Mouse (Mus musculus): ENCODE measurements around the gene Cdv3. TPM values are rescaled to one million over a fixed set of nuclear protein-coding genes. Genes with fewer than 3 reads are reported as not detected.
A peak's percentile ranks its signal among the peaks of the same experiment; 100 is the strongest.

The Cdv3 gene
- polyA plus RNA-seq, 1 experiment from 2014 or later, result 94.0 TPM

GRCm38 (mm10) chr9:103380566-103380965, 14.9 kb upstream of the Cdv3 start:
- no peak overlapping the region for H3K9ac ChIP-seq (ENCODE audit: low read depth, low read length)
- no peak for DNase-seq (ENCODE audit: low spot score)
- no peak overlapping the region for H3K27ac ChIP-seq (replicated peaks; ENCODE audit: low read depth, low read length)
- ATAC-seq (ENCODE audit: low read depth), result no peak
- no peak overlapping the region for H3K4me3 ChIP-seq (ENCODE audit: low read depth, low read length)
- no peaks in the 10 kb centered on the region for H3K9me3 ChIP-seq (ENCODE audit: control insufficient read depth, low read length)
- H3K4me2 ChIP-seq (ENCODE audit: low read depth, low read length), result no peak overlapping the region
- H3K27me3 ChIP-seq (replicated peaks; ENCODE audit: control insufficient read depth, insufficient read depth, low read length), result no peaks in the 10 kb centered on the region
- WGBS, result 83% methylated on average over 4 of the region's 4 CpGs
- no peaks in the 10 kb centered on the region for H3K36me3 ChIP-seq (ENCODE audit: control insufficient read depth, insufficient read depth, low read length)
- no peaks in the 10 kb centered on the region for H3K4me1 ChIP-seq (ENCODE audit: control insufficient read depth, insufficient read depth, low read length)

DNA sequence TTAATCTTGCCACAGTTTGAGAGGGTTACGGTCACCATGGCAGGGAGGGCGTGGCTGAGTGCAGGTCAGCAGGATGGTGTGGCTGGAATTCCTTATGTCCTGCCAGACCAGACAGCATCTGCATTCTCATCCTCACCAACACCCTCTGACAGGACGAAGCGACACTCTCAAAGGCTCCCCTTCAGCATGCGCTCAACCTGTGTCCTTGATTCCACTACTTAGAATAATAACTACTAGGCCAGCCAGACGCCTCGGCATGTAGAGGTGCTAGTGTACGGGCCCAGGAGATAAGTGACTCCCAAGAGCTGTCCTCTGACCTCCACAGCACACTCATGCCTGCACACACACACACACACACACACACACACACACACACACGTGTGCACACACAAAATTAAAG, 13.6 kb upstream of the Cdv3 start:
- no peak for DNase-seq (ENCODE audit: low spot score)
- no peak overlapping the region for H3K9ac ChIP-seq (ENCODE audit: low read depth, low read length)
- H3K4me1 ChIP-seq (ENCODE audit: control insufficient read depth, insufficient read depth, low read length), result no peaks in the 10 kb centered on the region
- no peaks in the 10 kb centered on the region for H3K27me3 ChIP-seq (replicated peaks; ENCODE audit: control insufficient read depth, insufficient read depth, low read length)
- no peak overlapping the region for H3K4me3 ChIP-seq (ENCODE audit: low read depth, low read length)
- no peak overlapping the region for H3K4me2 ChIP-seq (ENCODE audit: low read depth, low read length)
- no peak for ATAC-seq (ENCODE audit: low read depth)
- 79% methylated on average over 9 of the region's 9 CpGs for WGBS
- H3K36me3 ChIP-seq (ENCODE audit: control insufficient read depth, insufficient read depth, low read length), result no peaks in the 10 kb centered on the region
- no peak overlapping the region for H3K27ac ChIP-seq (replicated peaks; ENCODE audit: low read depth, low read length)
- no peaks in the 10 kb centered on the region for H3K9me3 ChIP-seq (ENCODE audit: control insufficient read depth, low read length)

GRCm38 (mm10) chr9:103378686-103379085, 13.0 kb upstream of the Cdv3 start:
- DNase-seq (ENCODE audit: low spot score) (no peak), ATAC-seq (ENCODE audit: low read depth) (no peak)
- Histone ChIP-seq H3K4me3 (ENCODE audit: low read depth, low read length) (no peak overlapping the region), H3K27ac (replicated peaks; ENCODE audit: low read depth, low read length) (no peak overlapping the region), H3K36me3 (ENCODE audit: control insufficient read depth, insufficient read depth, low read length) (no peaks in the 10 kb centered on the region), H3K9me3 (ENCODE audit: control insufficient read depth, low read length) (no peaks in the 10 kb centered on the region), H3K27me3 (replicated peaks; ENCODE audit: control insufficient read depth, insufficient read depth, low read length) (no peaks in the 10 kb centered on the region), H3K9ac (ENCODE audit: low read depth, low read length) (no peak overlapping the region), H3K4me2 (ENCODE audit: low read depth, low read length) (no peak overlapping the region), H3K4me1 (ENCODE audit: control insufficient read depth, insufficient read depth, low read length) (no peaks in the 10 kb centered on the region)
- WGBS, result 70% methylated on average over 10 of the region's 10 CpGs

DNA sequence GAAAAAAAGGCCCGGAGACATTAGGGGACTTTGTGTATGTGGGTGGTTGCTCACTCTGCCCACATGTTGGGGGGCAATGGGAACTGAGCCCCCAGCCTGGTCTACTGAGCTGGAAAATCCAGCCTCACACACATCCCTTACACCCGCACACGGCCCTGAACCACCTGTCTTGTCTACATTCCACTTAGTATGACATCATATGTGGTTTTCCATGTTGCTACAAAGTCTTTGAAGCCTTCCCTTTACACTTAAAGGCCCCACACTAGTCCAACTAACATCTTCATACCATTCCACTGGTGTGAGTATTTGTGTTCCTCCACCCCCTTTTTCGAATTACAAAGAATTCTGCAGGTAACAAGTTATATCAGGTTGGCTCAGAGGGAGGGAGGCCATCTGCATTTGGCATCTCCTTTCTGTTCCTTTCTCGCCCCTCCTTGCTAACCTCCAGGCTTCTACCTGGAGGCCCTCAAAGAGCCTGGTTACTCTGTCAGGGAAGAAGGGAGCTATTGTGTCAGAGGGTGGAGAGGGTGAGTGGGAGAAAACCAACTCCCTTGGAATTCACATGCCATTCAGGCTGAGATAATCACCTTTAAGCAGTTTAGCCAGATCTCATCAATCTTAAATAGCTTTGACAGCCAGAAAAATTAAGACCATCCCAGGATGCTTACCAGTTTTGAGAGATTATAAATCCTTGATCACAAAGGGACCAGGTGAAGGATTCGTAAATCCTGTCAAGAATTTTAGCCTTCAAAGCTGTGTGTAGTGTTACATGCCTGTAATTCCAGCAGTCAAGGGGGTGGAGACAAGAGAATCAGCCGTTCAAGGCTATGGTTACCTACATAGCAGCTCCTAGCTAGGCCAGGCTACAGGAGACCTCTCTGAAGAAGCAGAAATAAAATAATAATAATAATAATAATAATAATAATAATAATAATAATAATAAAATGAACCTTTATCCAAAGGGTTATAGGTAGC, 11.0 kb upstream of the Cdv3 start:
- Histone ChIP-seq H3K9ac (ENCODE audit: low read depth, low read length) (no peak overlapping the region), H3K27me3 (replicated peaks; ENCODE audit: control insufficient read depth, insufficient read depth, low read length) (no peaks in the 10 kb centered on the region), H3K4me2 (ENCODE audit: low read depth, low read length) (no peak overlapping the region), H3K4me3 (ENCODE audit: low read depth, low read length) (no peak overlapping the region), H3K4me1 (ENCODE audit: control insufficient read depth, insufficient read depth, low read length) (no peaks in the 10 kb centered on the region), H3K27ac (replicated peaks; ENCODE audit: low read depth, low read length) (no peak overlapping the region), H3K36me3 (ENCODE audit: control insufficient read depth, insufficient read depth, low read length) (no peaks in the 10 kb centered on the region), H3K9me3 (ENCODE audit: control insufficient read depth, low read length) (no peaks in the 10 kb centered on the region)
- DNase-seq (ENCODE audit: low spot score), result peak; percentile 68
- WGBS, result 46% methylated on average over 7 of the region's 7 CpGs
- peak; percentile 88 for ATAC-seq (ENCODE audit: low read depth)

DNA sequence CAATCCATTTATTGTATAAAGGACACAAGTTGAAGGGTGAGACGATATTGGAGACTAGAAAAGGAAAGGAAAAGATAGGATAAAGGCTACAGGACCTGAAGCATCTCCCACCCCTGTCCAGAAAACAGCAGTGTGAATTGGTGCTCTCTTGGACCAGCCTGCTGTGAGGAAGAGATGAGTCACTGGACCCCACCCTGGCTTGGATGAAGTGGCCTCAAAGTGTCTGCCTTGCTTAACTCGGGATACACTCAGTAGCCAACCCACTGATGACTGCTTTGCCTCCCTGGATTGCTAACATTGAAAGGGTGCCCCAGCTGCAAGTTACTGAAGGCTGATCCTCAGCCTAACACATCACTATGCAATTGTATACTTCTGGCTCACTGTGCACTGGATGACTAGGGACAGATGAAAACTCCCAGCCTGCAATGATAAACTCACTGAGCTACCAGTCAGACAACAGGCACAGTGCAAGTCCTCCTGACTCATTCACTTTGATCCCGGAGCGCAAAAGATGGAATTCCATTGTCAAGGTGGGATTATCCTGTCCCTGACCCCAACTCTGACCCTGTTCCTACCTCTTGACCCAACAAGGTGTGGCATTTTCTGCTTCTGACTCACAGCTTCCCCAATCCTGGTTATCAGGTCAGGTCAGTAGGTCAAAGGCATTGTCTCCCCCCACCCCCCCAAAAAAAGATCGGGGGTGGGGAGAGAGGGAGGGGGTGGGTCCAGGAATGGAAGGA, 6.8 kb upstream of the Cdv3 start:
- ATAC-seq (ENCODE audit: low read depth) (no peak), DNase-seq (ENCODE audit: low spot score) (no peak)
- Histone ChIP-seq H3K36me3 (ENCODE audit: control insufficient read depth, insufficient read depth, low read length) (0 out of 2 replicates have a peak, but pooled peaks cover 4% of the 10 kb centered on the region), H3K27me3 (replicated peaks; ENCODE audit: control insufficient read depth, insufficient read depth, low read length) (no peaks in the 10 kb centered on the region), H3K9me3 (ENCODE audit: control insufficient read depth, low read length) (no peaks in the 10 kb centered on the region), H3K4me2 (ENCODE audit: low read depth, low read length) (no peak overlapping the region), H3K4me1 (ENCODE audit: control insufficient read depth, insufficient read depth, low read length) (no peaks in the 10 kb centered on the region), H3K4me3 (ENCODE audit: low read depth, low read length) (no peak overlapping the region), H3K27ac (replicated peaks; ENCODE audit: low read depth, low read length) (no peak overlapping the region), H3K9ac (ENCODE audit: low read depth, low read length) (no peak overlapping the region)
- WGBS, result 67% methylated on average over 5 of the region's 5 CpGs

DNA sequence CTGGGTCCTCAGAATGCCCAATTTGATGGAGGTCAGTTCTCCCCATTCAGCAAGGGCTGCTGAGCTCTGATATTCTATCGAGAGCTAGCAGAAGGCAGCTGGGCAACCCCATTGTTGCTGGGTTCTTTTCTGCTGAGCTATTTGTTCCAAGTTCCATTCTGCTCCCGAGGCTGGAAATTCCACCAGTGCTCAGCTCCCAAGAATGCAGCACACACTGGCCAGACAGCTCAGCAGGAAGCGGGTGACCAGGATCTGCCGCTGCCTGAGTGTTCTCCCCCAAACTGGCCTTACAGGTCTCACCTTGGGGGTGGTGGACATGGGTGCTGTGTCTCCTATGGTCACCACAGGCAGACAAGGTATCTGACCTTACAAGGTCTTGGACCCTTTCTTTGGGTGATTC, 4.3 kb upstream of the Cdv3 start:
- Histone ChIP-seq H3K9me3 (ENCODE audit: control insufficient read depth, low read length) (no peaks in the 10 kb centered on the region), H3K27ac (replicated peaks; ENCODE audit: low read depth, low read length) (no peak overlapping the region), H3K4me3 (ENCODE audit: low read depth, low read length) (no peak overlapping the region), H3K9ac (ENCODE audit: low read depth, low read length) (no peak overlapping the region), H3K27me3 (replicated peaks; ENCODE audit: control insufficient read depth, insufficient read depth, low read length) (no peaks in the 10 kb centered on the region), H3K36me3 (ENCODE audit: control insufficient read depth, insufficient read depth, low read length) (0 out of 2 replicates have a peak, but pooled peaks cover 4% of the 10 kb centered on the region), H3K4me1 (ENCODE audit: control insufficient read depth, insufficient read depth, low read length) (peaks cover 9% of the 10 kb centered on the region), H3K4me2 (ENCODE audit: low read depth, low read length) (no peak overlapping the region)
- 79% methylated on average over 4 of the region's 4 CpGs for WGBS
- ATAC-seq (ENCODE audit: low read depth) (no peak), DNase-seq (ENCODE audit: low spot score) (no peak)

DNA sequence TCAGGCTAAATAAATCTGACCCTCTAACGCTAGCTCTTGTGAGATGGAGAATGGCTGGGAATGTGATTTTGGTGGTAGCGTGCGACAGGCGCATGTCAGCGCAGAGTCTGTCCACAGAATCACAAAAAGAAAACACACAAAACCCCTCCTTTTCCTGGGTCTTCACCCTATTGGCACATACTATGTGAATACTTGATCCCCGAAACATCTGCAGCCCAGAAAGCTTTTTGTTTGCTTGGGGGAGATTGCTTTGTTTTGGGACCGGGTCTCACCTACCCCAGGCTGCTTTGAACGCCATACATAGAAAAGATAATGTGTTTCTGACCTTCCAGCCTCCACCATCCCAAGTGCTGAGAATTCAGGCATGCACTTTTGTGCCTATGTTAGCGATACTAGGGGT, 716 bp upstream of the Cdv3 start:
- WGBS, result 53% methylated on average over 9 of the region's 9 CpGs
- DNase-seq (ENCODE audit: low spot score), result no peak
- no peaks in the 10 kb centered on the region for H3K27me3 ChIP-seq (replicated peaks; ENCODE audit: control insufficient read depth, insufficient read depth, low read length)
- peak overlapping the region; percentile 65 for H3K4me2 ChIP-seq (ENCODE audit: low read depth, low read length)
- peaks cover 20% of the 10 kb centered on the region for H3K4me1 ChIP-seq (ENCODE audit: control insufficient read depth, insufficient read depth, low read length)
- peak overlapping the region; percentile 91 for H3K4me3 ChIP-seq (ENCODE audit: low read depth, low read length)
- H3K36me3 ChIP-seq (ENCODE audit: control insufficient read depth, insufficient read depth, low read length), result peaks cover 22% of the 10 kb centered on the region
- no peak for ATAC-seq (ENCODE audit: low read depth)
- H3K9ac ChIP-seq (ENCODE audit: low read depth, low read length), result peak overlapping the region; percentile 51
- H3K27ac ChIP-seq (replicated peaks; ENCODE audit: low read depth, low read length), result peak overlapping the region; percentile 79
- no peaks in the 10 kb centered on the region for H3K9me3 ChIP-seq (ENCODE audit: control insufficient read depth, low read length)

DNA sequence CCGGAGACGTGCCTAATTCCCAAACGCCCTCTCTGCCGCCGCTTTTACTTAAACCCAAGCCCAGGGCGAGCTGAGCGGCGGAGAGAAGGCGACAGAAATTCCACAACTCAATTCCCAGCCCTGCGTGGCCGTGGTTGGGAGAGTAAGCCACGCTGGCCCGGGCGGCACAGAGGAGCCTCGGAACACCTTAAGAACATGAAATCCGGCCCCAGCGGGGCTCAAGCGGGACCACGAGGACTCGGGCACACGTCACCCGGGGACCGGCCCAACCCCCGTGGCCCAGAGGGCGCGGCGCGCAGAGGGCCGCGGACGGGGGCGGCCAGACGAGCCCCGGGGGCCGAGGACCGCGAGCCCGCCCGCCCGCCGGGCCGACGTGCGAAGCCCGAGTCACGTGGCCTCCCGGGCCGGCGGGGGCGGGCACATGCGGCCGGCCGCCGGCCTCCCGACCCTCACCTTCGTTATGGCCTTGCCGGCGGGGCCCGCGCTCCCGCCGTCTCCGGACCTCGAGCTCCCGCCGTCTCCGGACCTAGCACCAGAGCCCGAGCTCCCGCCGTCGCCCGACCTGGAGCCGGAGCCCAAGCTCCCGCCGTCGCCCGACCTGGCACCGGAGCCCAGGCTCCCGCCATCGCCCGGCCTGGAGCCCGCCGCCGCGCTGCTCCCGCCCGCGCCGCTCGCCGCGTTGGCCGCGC, 895 bp downstream of the Cdv3 start:
- peaks cover 29% of the 10 kb centered on the region for H3K36me3 ChIP-seq (ENCODE audit: control insufficient read depth, insufficient read depth, low read length)
- peak; percentile 52 for DNase-seq (ENCODE audit: low spot score)
- ATAC-seq (ENCODE audit: low read depth), result peak; percentile 19
- H3K27me3 ChIP-seq (replicated peaks; ENCODE audit: control insufficient read depth, insufficient read depth, low read length), result no peaks in the 10 kb centered on the region
- H3K4me1 ChIP-seq (ENCODE audit: control insufficient read depth, insufficient read depth, low read length), result peaks cover 20% of the 10 kb centered on the region
- peak overlapping the region; percentile 79 for H3K4me2 ChIP-seq (ENCODE audit: low read depth, low read length)
- peak overlapping the region; percentile 98 for H3K9ac ChIP-seq (ENCODE audit: low read depth, low read length)
- no peaks in the 10 kb centered on the region for H3K9me3 ChIP-seq (ENCODE audit: control insufficient read depth, low read length)
- H3K4me3 ChIP-seq (ENCODE audit: low read depth, low read length), result peak overlapping the region; percentile 91
- peak overlapping the region; percentile 96 for H3K27ac ChIP-seq (replicated peaks; ENCODE audit: low read depth, low read length)
- 7% methylated on average over 34 of the region's 94 CpGs for WGBS

Data from embryonic facial prominence, embryonic 14.5 days (tissue).